Mouse (Mus musculus): ENCODE results near the gene A4galt. TPM values are rescaled to one million over a fixed set of nuclear protein-coding genes. Genes with fewer than 3 reads are reported as not detected.

Gene A4galt
- polyA plus RNA-seq, 1 experiment, result 3.7 TPM

GRCm38 (mm10) chr15:83236824-83237223 is 14.8 kb downstream of the A4galt start:
- WGBS, result 10% methylated on average over 1 of the region's 1 CpGs
- H3K4me3 ChIP-seq (replicated peaks; ENCODE audit: insufficient read depth, low read depth, low read length), result no peak overlapping the region
- no peak overlapping the region for H3K27ac ChIP-seq (ENCODE audit: insufficient read depth, low read length)
- no peak for DNase-seq
- TF ChIP-seq POLR2A (IDR thresholded peaks at IDR 0.05; ENCODE audit: borderline replicate concordance, insufficient read depth, low read length), result no peak
- no peak for TF ChIP-seq CTCF (IDR thresholded peaks at IDR 0.05; ENCODE audit: borderline replicate concordance, insufficient read depth, low read depth, low read length)
- H3K27me3 ChIP-seq (ENCODE audit: control insufficient read depth, insufficient read depth, low read length), result no peaks in the 10 kb centered on the region
- H3K4me1 ChIP-seq (ENCODE audit: control insufficient read depth, insufficient read depth, low read length), result peaks cover 17% of the 10 kb centered on the region

GRCm38 (mm10) chr15:83233219-83233992 is 18.2 kb downstream of the A4galt start:
- Histone ChIP-seq H3K4me3 (replicated peaks; ENCODE audit: insufficient read depth, low read depth, low read length) (no peak overlapping the region), H3K27ac (ENCODE audit: insufficient read depth, low read length) (no peak overlapping the region), H3K4me1 (ENCODE audit: control insufficient read depth, insufficient read depth, low read length) (peaks cover 17% of the 10 kb centered on the region), H3K27me3 (ENCODE audit: control insufficient read depth, insufficient read depth, low read length) (no peaks in the 10 kb centered on the region)
- DNase-seq, result peak; percentile 82 to 92
- WGBS, result 13% methylated on average over 4 of the region's 4 CpGs
- TF ChIP-seq CTCF (IDR thresholded peaks at IDR 0.05; ENCODE audit: borderline replicate concordance, insufficient read depth, low read depth, low read length) (no peak), POLR2A (IDR thresholded peaks at IDR 0.05; ENCODE audit: borderline replicate concordance, insufficient read depth, low read length) (no peak)

- H3K4me3 ChIP-seq (replicated peaks; ENCODE audit: insufficient read depth, low read depth, low read length), result no peak overlapping the region
- no peak overlapping the region for H3K27ac ChIP-seq (ENCODE audit: insufficient read depth, low read length)
- no peaks in the 10 kb centered on the region for H3K27me3 ChIP-seq (ENCODE audit: control insufficient read depth, insufficient read depth, low read length)
- WGBS, result 87% methylated on average over 10 of the region's 10 CpGs
- TF ChIP-seq POLR2A (IDR thresholded peaks at IDR 0.05; ENCODE audit: borderline replicate concordance, insufficient read depth, low read length), result no peak
- no peak for TF ChIP-seq CTCF (IDR thresholded peaks at IDR 0.05; ENCODE audit: borderline replicate concordance, insufficient read depth, low read depth, low read length)
- DNase-seq, result no peak
- 0 out of 2 replicates have a peak, but pooled peaks cover under 1% of the 10 kb centered on the region for H3K4me1 ChIP-seq (ENCODE audit: control insufficient read depth, insufficient read depth, low read length)
These were observed 24.0 kb downstream of the A4galt start for GRCm38 (mm10) chr15:83227559-83227958.

GRCm38 (mm10) chr15:83226871-83227270 is 24.7 kb downstream of the A4galt start:
- Histone ChIP-seq H3K27ac (ENCODE audit: insufficient read depth, low read length) (no peak overlapping the region), H3K4me3 (replicated peaks; ENCODE audit: insufficient read depth, low read depth, low read length) (no peak overlapping the region), H3K4me1 (ENCODE audit: control insufficient read depth, insufficient read depth, low read length) (no peaks in the 10 kb centered on the region), H3K27me3 (ENCODE audit: control insufficient read depth, insufficient read depth, low read length) (no peaks in the 10 kb centered on the region)
- TF ChIP-seq CTCF (IDR thresholded peaks at IDR 0.05; ENCODE audit: borderline replicate concordance, insufficient read depth, low read depth, low read length) (no peak), POLR2A (IDR thresholded peaks at IDR 0.05; ENCODE audit: borderline replicate concordance, insufficient read depth, low read length) (no peak)
- 79% methylated on average over 5 of the region's 5 CpGs for WGBS
- DNase-seq, result no peak

GRCm38 (mm10) chr15:83226066-83226834 is 25.3 kb downstream of the A4galt start:
- TF ChIP-seq POLR2A (IDR thresholded peaks at IDR 0.05; ENCODE audit: borderline replicate concordance, insufficient read depth, low read length), result no peak
- TF ChIP-seq CTCF (IDR thresholded peaks at IDR 0.05; ENCODE audit: borderline replicate concordance, insufficient read depth, low read depth, low read length), result no peak
- H3K4me1 ChIP-seq (ENCODE audit: control insufficient read depth, insufficient read depth, low read length), result no peaks in the 10 kb centered on the region
- DNase-seq, result no peak
- WGBS, result 56% methylated on average over 9 of the region's 9 CpGs
- no peak overlapping the region for H3K4me3 ChIP-seq (replicated peaks; ENCODE audit: insufficient read depth, low read depth, low read length)
- no peaks in the 10 kb centered on the region for H3K27me3 ChIP-seq (ENCODE audit: control insufficient read depth, insufficient read depth, low read length)
- no peak overlapping the region for H3K27ac ChIP-seq (ENCODE audit: insufficient read depth, low read length)

GRCm38 (mm10) chr15:83224136-83224766 is 27.3 kb downstream of the A4galt start:
- H3K27ac ChIP-seq (ENCODE audit: insufficient read depth, low read length), result no peak overlapping the region
- no peak for DNase-seq

GRCm38 (mm10) chr15:83223208-83223962 is 28.2 kb downstream of the A4galt start:
- Histone ChIP-seq H3K4me1 (ENCODE audit: control insufficient read depth, insufficient read depth, low read length) (no peaks in the 10 kb centered on the region), H3K27me3 (ENCODE audit: control insufficient read depth, insufficient read depth, low read length) (no peaks in the 10 kb centered on the region), H3K27ac (ENCODE audit: insufficient read depth, low read length) (no peak overlapping the region), H3K4me3 (replicated peaks; ENCODE audit: insufficient read depth, low read depth, low read length) (no peak overlapping the region)
- TF ChIP-seq CTCF (IDR thresholded peaks at IDR 0.05; ENCODE audit: borderline replicate concordance, insufficient read depth, low read depth, low read length) (no peak), POLR2A (IDR thresholded peaks at IDR 0.05; ENCODE audit: borderline replicate concordance, insufficient read depth, low read length) (no peak)
- 61% methylated on average over 11 of the region's 11 CpGs for WGBS
- DNase-seq, result no peak

More at GRCm38 (mm10) chr15:83224136-83224766, 27.3 kb downstream of the A4galt start:
- no peaks in the 10 kb centered on the region for H3K4me1 ChIP-seq (ENCODE audit: control insufficient read depth, insufficient read depth, low read length)
- no peak for TF ChIP-seq CTCF (IDR thresholded peaks at IDR 0.05; ENCODE audit: borderline replicate concordance, insufficient read depth, low read depth, low read length)
- no peak for TF ChIP-seq POLR2A (IDR thresholded peaks at IDR 0.05; ENCODE audit: borderline replicate concordance, insufficient read depth, low read length)
- no peak overlapping the region for H3K4me3 ChIP-seq (replicated peaks; ENCODE audit: insufficient read depth, low read depth, low read length)
- no peaks in the 10 kb centered on the region for H3K27me3 ChIP-seq (ENCODE audit: control insufficient read depth, insufficient read depth, low read length)
- WGBS, result 48% methylated on average over 9 of the region's 9 CpGs
